Mouse (Mus musculus) myocyte (in vitro differentiated cells): ENCODE measurements around the gene Opa3. TPM values are rescaled to one million over a fixed set of nuclear protein-coding genes. Genes with fewer than 3 reads are reported as not detected.

Source experiments
- H3K27me3 ChIP-seq: one replicate; pipeline ENCODE4 v1.6.1; 2011; ENCODE audit not compliant: control insufficient read depth, insufficient read depth, insufficient read length
- H3K36me3 ChIP-seq: one replicate; pipeline ENCODE4 v1.6.1; 2011; ENCODE audit not compliant: control insufficient read depth, insufficient read depth
- H3K4me2 ChIP-seq: one replicate; pipeline ENCODE4 v1.6.1; 2011; ENCODE audit warnings: low read depth, control low read depth
- H3K4me3 ChIP-seq: one replicate; pipeline ENCODE4 v1.5.1; 2011; ENCODE audit warnings: mild to moderate bottlenecking, control low read depth, moderate library complexity
- H3K79me2 ChIP-seq: one replicate; pipeline ENCODE4 v1.6.1; 2011; ENCODE audit not compliant: control insufficient read depth, insufficient read depth
- H3ac ChIP-seq: one replicate; pipeline ENCODE4 v1.6.1; 2011; ENCODE audit not compliant: control insufficient read depth, insufficient read length
- CEBPB ChIP-seq: IDR thresholded peaks from 2 replicates; pipeline ENCODE4 v1.6.1; 2011; ENCODE audit warnings: mild to moderate bottlenecking, moderate library complexity; ENCODE audit not compliant: poor library complexity, insufficient read depth, severe bottlenecking
- E2F4 ChIP-seq: IDR thresholded peaks from one replicate; pipeline ENCODE4 v1.6.1; 2011; ENCODE audit warnings: mild to moderate bottlenecking, control low read depth, moderate library complexity; ENCODE audit not compliant: insufficient read depth
- MAX ChIP-seq: IDR thresholded peaks from one replicate; pipeline ENCODE4 v1.6.1; 2011; ENCODE audit warnings: low read depth, mild to moderate bottlenecking, control low read depth
- MYOD1 ChIP-seq, 3 experiments: IDR thresholded peaks; one replicate each; pipeline ENCODE4 v1.6.1; 2011; ENCODE audit warnings: control low read depth in 2 of 3, low read depth in 2 of 3, mild to moderate bottlenecking in 2 of 3, moderate library complexity in 1 of 3; ENCODE audit not compliant: insufficient read length in 2 of 3, control insufficient read depth in 1 of 3
- MYOG ChIP-seq, 3 experiments: IDR thresholded peaks; one replicate each; pipeline ENCODE4 v1.6.1; 2011; ENCODE audit warnings: control low read depth in 2 of 3, low read depth in 2 of 3, mild to moderate bottlenecking in 2 of 3; ENCODE audit not compliant: insufficient read length in 2 of 3, control insufficient read depth in 1 of 3, insufficient read depth in 1 of 3
- POLR2A ChIP-seq: IDR thresholded peaks from one replicate; pipeline ENCODE4 v1.6.1; 2011; ENCODE audit warnings: low read depth, mild to moderate bottlenecking, control low read depth, moderate library complexity; ENCODE audit not compliant: insufficient read length
- POLR2AphosphoS2 ChIP-seq: IDR thresholded peaks from one replicate; pipeline ENCODE4 v1.6.1; 2011; ENCODE audit warnings: low read depth, control low read depth; ENCODE audit not compliant: insufficient read length
- REST ChIP-seq: IDR thresholded peaks from one replicate; pipeline ENCODE4 v1.6.1; 2011; ENCODE audit warnings: mild to moderate bottlenecking, control low read depth, moderate library complexity; ENCODE audit not compliant: insufficient read depth, insufficient read length
- SRF ChIP-seq: IDR thresholded peaks from one replicate; pipeline ENCODE4 v1.6.1; 2011; ENCODE audit warnings: low read depth; ENCODE audit not compliant: control insufficient read depth, insufficient read length
- TCF12 ChIP-seq: IDR thresholded peaks from one replicate; pipeline ENCODE4 v1.6.1; 2011; ENCODE audit warnings: mild to moderate bottlenecking, control low read depth; ENCODE audit not compliant: poor library complexity, insufficient read depth, severe bottlenecking
- TCF3 ChIP-seq: IDR thresholded peaks from one replicate; pipeline ENCODE4 v1.6.1; 2011; ENCODE audit warnings: low read depth, control low read depth; ENCODE audit not compliant: insufficient read length
- USF1 ChIP-seq: IDR thresholded peaks from one replicate; pipeline ENCODE4 v1.6.1; 2011; ENCODE audit warnings: low read depth, mild to moderate bottlenecking, control low read depth, moderate library complexity
- polyA plus RNA-seq: library from polyadenylated mRNA; unstranded; fragments of >200 nt; fragmentation: generic; extraction: Trizol; gene quantifications from one replicate; pipeline ENCODE4 v1.2.1, GENCODE M21; 2012; ENCODE audit warnings: missing spikeins

Gene Opa3
- polyA plus RNA-seq, 1 experiment: 29.8 TPM

- no peak overlapping the region for H3ac ChIP-seq
- no peaks in the 10 kb centered on the region for H3K36me3 ChIP-seq
- H3K4me3 ChIP-seq: peak overlapping the region; percentile 7
- H3K79me2 ChIP-seq: no peaks in the 10 kb centered on the region
- TF ChIP-seq CEBPB: no peak
- peak; percentile 90 for TF ChIP-seq REST
- peak overlapping the region; percentile 69 for H3K4me2 ChIP-seq
- peaks cover 12% of the 10 kb centered on the region for H3K27me3 ChIP-seq
Observed at GRCm38 (mm10) chr7:19282791-19283405, 54.8 kb downstream of the Opa3 start.

- Histone ChIP-seq H3K36me3 (no peaks in the 10 kb centered on the region), H3K79me2 (no peaks in the 10 kb centered on the region), H3K27me3 (peaks cover 12% of the 10 kb centered on the region), H3ac (no peak overlapping the region), H3K4me2 (peak overlapping the region; percentile 69), H3K4me3 (peak overlapping the region; percentile 7)
- TF ChIP-seq MAX (no peak), POLR2AphosphoS2 (no peak), E2F4 (no peak), MYOD1 (IDR thresholded peaks at IDR 0.05; ENCODE audit: control insufficient read depth in 1 of 3, insufficient read length in 2 of 3, low read depth in 2 of 3) (no peak), POLR2A (no peak), REST (no peak), MYOG (IDR thresholded peaks at IDR 0.05; ENCODE audit: control insufficient read depth in 1 of 3, insufficient read depth in 1 of 3, insufficient read length in 2 of 3, low read depth in 2 of 3) (no peak), TCF3 (no peak), TCF12 (no peak), USF1 (no peak), SRF (no peak), CEBPB (no peak)
Observed at GRCm38 (mm10) chr7:19283406-19283804, 55.3 kb downstream of the Opa3 start.

DNA sequence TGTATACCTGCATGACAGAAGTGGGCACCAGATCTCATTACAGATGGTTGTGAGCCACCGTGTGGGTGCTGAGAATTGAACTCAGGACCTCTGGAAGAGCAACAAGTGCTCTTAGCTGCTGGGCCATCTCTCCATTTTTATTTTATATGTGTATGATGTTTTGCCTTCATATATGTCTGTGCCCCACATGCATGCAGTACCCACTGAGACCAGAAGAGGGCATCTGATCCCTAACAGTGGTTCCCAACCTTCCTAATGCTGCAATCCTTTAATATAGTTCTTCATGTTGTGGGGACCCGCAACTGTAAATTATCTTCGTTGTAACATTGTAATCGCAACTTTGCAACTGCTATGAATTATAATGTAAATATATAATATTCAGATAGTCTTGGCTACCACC, 56.6 kb downstream of the Opa3 start:
- peaks cover 2% of the 10 kb centered on the region for H3K27me3 ChIP-seq
- no peaks in the 10 kb centered on the region for H3K79me2 ChIP-seq
- no peak overlapping the region for H3ac ChIP-seq
- no peak overlapping the region for H3K4me2 ChIP-seq
- H3K4me3 ChIP-seq: no peak overlapping the region
- no peaks in the 10 kb centered on the region for H3K36me3 ChIP-seq
- TF ChIP-seq TCF3 (no peak), USF1 (no peak), CEBPB (no peak), E2F4 (no peak), POLR2A (no peak), POLR2AphosphoS2 (no peak), MYOG (IDR thresholded peaks at IDR 0.05; ENCODE audit: control insufficient read depth in 1 of 3, insufficient read depth in 1 of 3, insufficient read length in 2 of 3, low read depth in 2 of 3) (no peak), MAX (no peak), TCF12 (no peak)

GRCm38 (mm10) chr7:19290969-19291596, 62.9 kb downstream of the Opa3 start:
- peaks cover 4% of the 10 kb centered on the region for H3K36me3 ChIP-seq
- H3ac ChIP-seq: no peak overlapping the region
- TF ChIP-seq SRF (peak; percentile 83), CEBPB (no peak), MYOD1 (IDR thresholded peaks at IDR 0.05; ENCODE audit: control insufficient read depth in 1 of 3, insufficient read length in 2 of 3, low read depth in 2 of 3) (peak; percentile 85 to 98 (median 98)), USF1 (no peak), TCF12 (peak; percentile 87), REST (no peak), MAX (no peak), POLR2A (no peak), TCF3 (peak; percentile 91), E2F4 (no peak), MYOG (IDR thresholded peaks at IDR 0.05; ENCODE audit: control insufficient read depth in 1 of 3, insufficient read depth in 1 of 3, insufficient read length in 2 of 3, low read depth in 2 of 3) (peak; percentile 37 to 86 (median 63)), POLR2AphosphoS2 (peak; percentile 14)
- H3K4me2 ChIP-seq: peak overlapping the region; percentile 72
- no peaks in the 10 kb centered on the region for H3K27me3 ChIP-seq
- H3K4me3 ChIP-seq: peak overlapping the region; percentile 47
- no peaks in the 10 kb centered on the region for H3K79me2 ChIP-seq

DNA sequence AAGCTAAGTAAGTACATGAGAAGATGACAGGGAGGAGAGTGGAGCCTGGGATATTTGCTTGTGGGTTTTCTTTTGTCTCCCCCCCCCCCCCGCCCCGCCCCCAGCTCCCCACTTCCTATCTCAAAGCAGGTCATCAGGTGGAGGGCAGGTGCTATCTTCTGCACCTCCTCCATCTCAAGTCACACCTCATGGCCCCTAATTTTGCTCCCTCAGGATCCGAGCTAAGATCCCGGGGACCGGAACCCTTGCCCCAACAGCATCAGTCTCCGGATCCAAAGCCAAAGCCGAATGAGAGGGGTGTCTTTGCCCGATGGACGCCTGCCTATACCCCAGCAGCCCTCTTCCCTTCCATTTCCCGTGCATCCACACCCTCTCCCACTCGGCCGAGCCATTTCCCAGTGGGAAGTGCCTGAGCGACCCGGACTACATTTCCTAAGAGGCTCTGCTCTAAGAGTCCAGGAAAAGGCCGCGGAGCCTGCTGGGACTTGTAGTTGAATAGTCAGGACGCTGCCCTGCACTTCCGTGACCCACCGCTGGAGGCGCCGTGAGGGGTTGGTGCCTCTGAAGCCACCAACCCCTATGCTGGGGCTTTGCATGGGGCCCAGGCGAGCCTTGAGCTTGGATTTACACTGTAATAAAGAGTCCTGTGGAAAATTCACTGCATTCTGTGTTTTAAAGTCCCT, 67.5 kb downstream of the Opa3 start:
- H3K79me2 ChIP-seq: no peaks in the 10 kb centered on the region
- peaks cover 4% of the 10 kb centered on the region for H3K36me3 ChIP-seq
- H3ac ChIP-seq: no peak overlapping the region
- H3K4me3 ChIP-seq: no peak overlapping the region
- H3K27me3 ChIP-seq: no peaks in the 10 kb centered on the region
- H3K4me2 ChIP-seq: no peak overlapping the region
- TF ChIP-seq MYOD1 (IDR thresholded peaks at IDR 0.05; ENCODE audit: control insufficient read depth in 1 of 3, insufficient read length in 2 of 3, low read depth in 2 of 3) (no peak), TCF3 (no peak), CEBPB (no peak), E2F4 (no peak), MAX (no peak), POLR2AphosphoS2 (no peak), POLR2A (no peak)
